17 mouse cellular contexts compared by ENCODE assay signal in the genomic region with DNA sequence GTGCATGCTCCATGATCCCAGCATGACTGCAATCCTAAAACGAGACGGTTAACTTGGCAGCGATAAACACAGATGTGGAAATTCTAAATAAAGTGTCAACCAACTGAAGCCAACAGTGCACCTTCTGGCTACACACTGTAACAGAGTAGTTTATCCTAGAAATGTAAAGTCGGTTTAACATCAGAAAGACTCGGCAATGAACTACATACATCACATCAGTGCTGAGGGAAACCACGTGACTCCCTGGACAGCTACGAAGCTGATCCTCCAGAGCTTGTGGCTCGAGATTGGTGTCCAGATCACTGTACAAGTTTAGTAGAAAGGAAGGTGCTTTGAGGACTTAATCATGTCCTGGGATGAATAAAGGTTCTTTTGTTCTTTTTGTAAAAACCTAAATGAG.
"Had no signal": no experiment of that assay in that cellular context is flagged by ENCODE, and none has a peak within 500 bp of the region (broad histone marks: within the 10 kb centered on the region; RNA-seq: fewer than 3 reads in every experiment).

No protein-coding gene starts in this region.

- H3K9ac ChIP-seq: hindbrain, embryonic 15.5 days; liver, embryonic 15.5 days; lung, embryonic 15.5 days; neural tube, embryonic 15.5 days had no signal

- H3K9me3 ChIP-seq: hindbrain, embryonic 15.5 days; limb, embryonic 10.5 days; liver, embryonic 15.5 days; lung, embryonic 15.5 days; midbrain, embryonic 10.5 days; neural tube, embryonic 15.5 days had no signal

- H3K4me2 ChIP-seq: hindbrain, embryonic 15.5 days; liver, embryonic 11.5 days; liver, embryonic 15.5 days; lung, embryonic 15.5 days; neural tube, embryonic 15.5 days had no signal

- H3K27ac ChIP-seq: hindbrain, embryonic 15.5 days; layer of hippocampus, adult 2 months; limb, embryonic 10.5 days; liver, embryonic 15.5 days; lung, embryonic 15.5 days; midbrain, embryonic 10.5 days; neural tube, embryonic 15.5 days had no signal

- H3K36me3 ChIP-seq: hindbrain, embryonic 15.5 days; limb, embryonic 10.5 days; liver, embryonic 15.5 days; lung, embryonic 15.5 days; midbrain, embryonic 10.5 days; neural tube, embryonic 15.5 days had no signal

- DNase-seq: kidney, postnatal 4 days; lung, postnatal 36 days; midbrain, embryonic 14.5 days; right cerebral cortex, adult 18-20 months; right cerebral cortex, postnatal 25 days; thymus, adult 2 months; thymus, postnatal 25 days had no signal

- H3K4me3 ChIP-seq: hindbrain, embryonic 15.5 days; layer of hippocampus, adult 2 months; limb, embryonic 10.5 days; liver, embryonic 15.5 days; lung, embryonic 15.5 days; midbrain, embryonic 10.5 days; myocyte; neural tube, embryonic 15.5 days had no signal

- H3K27me3 ChIP-seq: hindbrain, embryonic 15.5 days; liver, embryonic 15.5 days had no signal

- ATAC-seq: inflammation-experienced regulatory T-cells, adult 6 months had no signal
